Mouse (Mus musculus) lung, embryonic 14.5 days (tissue): ENCODE measurements at regions not wholly inside any gene's neighbourhood (a gene's known extent, or its start where the extent isn't known, plus 50 kb on each side); places are given as distances from the start of the nearest gene placed in this dataset.

Experiments used
- ATAC-seq: fragments of 200-750 bp; cut with Nextera tagmentation; 2 replicates; pipeline ENCODE4 v1.8.0; 2017; ENCODE audit warnings: mild to moderate bottlenecking, moderate TSS enrichment, moderate library complexity; ENCODE audit not compliant: insufficient read depth
- DNase-seq: peaks from one replicate; pipeline ENCODE4 v3.0.0-alpha.2; 2015
- H3K27ac ChIP-seq: fragments of 300-500 bp; sonication (generic); 2 replicates; pipeline ENCODE4 v1.5.1; 2014; ENCODE audit warnings: low read depth, mild to moderate bottlenecking, moderate library complexity
- H3K27me3 ChIP-seq: fragments of 300-500 bp; sonication (generic); 2 replicates; pipeline ENCODE4 v1.6.1; 2014; ENCODE audit warnings: low read length, control low read depth; ENCODE audit not compliant: insufficient read depth
- H3K36me3 ChIP-seq: fragments of 300-500 bp; sonication (generic); 2 replicates; pipeline ENCODE4 v1.6.1; 2014; ENCODE audit warnings: control low read depth; ENCODE audit not compliant: insufficient read depth
- H3K4me1 ChIP-seq: fragments of 300-500 bp; sonication (generic); 2 replicates; pipeline ENCODE4 v1.6.1; 2014; ENCODE audit warnings: antibody characterized with exemption, control low read depth; ENCODE audit not compliant: insufficient read depth
- H3K4me2 ChIP-seq: fragments of 300-500 bp; sonication (generic); 2 replicates; pipeline ENCODE4 v1.6.1; 2014; ENCODE audit warnings: mild to moderate bottlenecking
- H3K4me3 ChIP-seq: fragments of 300-500 bp; sonication (generic); 2 replicates; pipeline ENCODE4 v1.5.1; 2014; ENCODE audit warnings: low read depth, low read length
- H3K9ac ChIP-seq: fragments of 300-500 bp; sonication (generic); 2 replicates; pipeline ENCODE4 v1.6.1; 2014
- H3K9me3 ChIP-seq: fragments of 300-500 bp; sonication (generic); 2 replicates; pipeline ENCODE4 v1.6.1; 2016; ENCODE audit warnings: low read depth, low read length, control low read depth
- CTCF ChIP-seq: IDR thresholded peaks from 2 replicates; pipeline ENCODE4 v1.5.1; 2016; ENCODE audit warnings: antibody characterized with exemption, low read depth
- WGBS: fragments of 180-500 bp; shearing (Covaris S2); extraction: QIAGEN DNeasy Blood & Tissue Kit; methylation state at CpG from one replicate; pipeline ENCODE4 v1.1.7; 2014; 5-methylcytosine and 5-hydroxymethylcytosine counted together

GRCm38 (mm10) chr11:63791004-63791862 lies 130.9 kb downstream of the Hs3st3b1 start:
- Histone ChIP-seq H3K36me3 (no peaks in the 10 kb centered on the region), H3K9me3 (no peaks in the 10 kb centered on the region), H3K4me3 (no peak overlapping the region), H3K27me3 (no peaks in the 10 kb centered on the region), H3K9ac (no peak overlapping the region), H3K4me2 (no peak overlapping the region), H3K27ac (no peak overlapping the region), H3K4me1 (no peaks in the 10 kb centered on the region)
- ATAC-seq (no peak), DNase-seq (no peak)
- no peak for TF ChIP-seq CTCF
- 37% methylated on average over 13 of the region's 13 CpGs for WGBS

- H3K4me3 ChIP-seq, result no peak overlapping the region
- WGBS, result 81% methylated on average over 8 of the region's 8 CpGs
- H3K27ac ChIP-seq, result no peak overlapping the region
- no peak overlapping the region for H3K4me2 ChIP-seq
- H3K9me3 ChIP-seq, result no peaks in the 10 kb centered on the region
- no peaks in the 10 kb centered on the region for H3K36me3 ChIP-seq
- no peaks in the 10 kb centered on the region for H3K27me3 ChIP-seq
- 0 out of 2 replicates have a peak, but pooled peaks have one; percentile 13 for TF ChIP-seq CTCF
- H3K4me1 ChIP-seq, result no peaks in the 10 kb centered on the region
- H3K9ac ChIP-seq, result no peak overlapping the region
- ATAC-seq, result no peak
- no peak for DNase-seq
Observed at GRCm38 (mm10) chr11:63793732-63794503, 128.2 kb downstream of the Hs3st3b1 start.

DNA sequence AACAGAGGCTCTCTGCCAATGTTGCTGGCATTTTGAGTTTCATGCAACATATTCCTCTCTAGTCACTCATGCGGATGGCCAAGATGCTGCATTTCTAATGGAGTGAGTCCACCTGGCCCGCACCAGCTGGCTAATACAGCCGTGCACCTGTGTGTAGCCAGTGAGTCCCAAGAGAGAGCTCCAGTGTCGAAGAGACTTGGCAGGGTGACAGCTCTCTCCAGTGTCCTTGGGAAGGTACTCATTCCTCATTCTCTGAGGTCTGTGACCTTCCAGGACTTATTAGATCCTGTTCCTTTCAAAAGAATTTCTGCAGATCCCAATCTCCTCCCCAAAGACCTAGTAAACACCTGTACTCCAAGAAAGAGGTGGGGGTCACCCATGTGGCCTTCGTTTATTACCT lies 109.9 kb downstream of the Hs3st3b1 start:
- TF ChIP-seq CTCF, result no peak
- no peak for DNase-seq
- H3K27ac ChIP-seq, result no peak overlapping the region
- no peak overlapping the region for H3K9ac ChIP-seq
- no peaks in the 10 kb centered on the region for H3K27me3 ChIP-seq
- H3K4me2 ChIP-seq, result no peak overlapping the region
- 85% methylated on average over 5 of the region's 5 CpGs for WGBS
- H3K9me3 ChIP-seq, result no peaks in the 10 kb centered on the region
- no peak overlapping the region for H3K4me3 ChIP-seq
- no peak for ATAC-seq
- no peaks in the 10 kb centered on the region for H3K36me3 ChIP-seq
- H3K4me1 ChIP-seq, result no peaks in the 10 kb centered on the region

DNA sequence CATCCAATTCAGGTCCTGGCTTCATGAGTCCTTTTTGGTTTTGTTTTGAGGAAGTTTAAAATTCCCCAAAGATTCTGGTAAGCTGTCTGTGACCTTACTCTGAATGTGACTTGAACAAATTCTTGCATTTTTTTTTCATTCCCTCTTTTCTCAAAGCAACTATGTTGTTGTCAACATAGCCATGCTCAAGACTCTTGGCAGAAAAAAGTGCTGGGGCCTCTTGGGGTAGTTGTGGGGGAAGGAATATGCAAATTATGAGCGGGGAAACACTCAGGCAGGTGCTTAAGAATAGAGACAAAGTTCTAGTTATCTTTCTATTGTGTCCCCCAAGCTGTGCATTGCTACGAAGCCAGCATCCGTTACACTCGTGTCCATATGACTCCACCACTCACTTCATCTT lies 99.2 kb downstream of the Hs3st3b1 start:
- 76% methylated on average over 4 of the region's 4 CpGs for WGBS
- ATAC-seq (no peak), DNase-seq (no peak)
- no peak overlapping the region for H3K9ac ChIP-seq
- H3K36me3 ChIP-seq, result no peaks in the 10 kb centered on the region
- H3K4me3 ChIP-seq, result no peak overlapping the region
- no peaks in the 10 kb centered on the region for H3K9me3 ChIP-seq
- no peak overlapping the region for H3K4me2 ChIP-seq
- H3K4me1 ChIP-seq, result no peaks in the 10 kb centered on the region
- TF ChIP-seq CTCF, result no peak
- H3K27me3 ChIP-seq, result no peaks in the 10 kb centered on the region
- no peak overlapping the region for H3K27ac ChIP-seq

- Histone ChIP-seq H3K9me3 (no peaks in the 10 kb centered on the region), H3K36me3 (no peaks in the 10 kb centered on the region), H3K4me3 (no peak overlapping the region), H3K4me1 (no peaks in the 10 kb centered on the region), H3K27me3 (no peaks in the 10 kb centered on the region), H3K9ac (no peak overlapping the region), H3K27ac (no peak overlapping the region), H3K4me2 (no peak overlapping the region)
- DNase-seq (no peak), ATAC-seq (no peak)
- no peak for TF ChIP-seq CTCF
- 84% methylated on average over 6 of the region's 6 CpGs for WGBS
Observed at GRCm38 (mm10) chr11:63827271-63827762, 94.8 kb downstream of the Hs3st3b1 start.

- DNase-seq (no peak), ATAC-seq (no peak)
- Histone ChIP-seq H3K4me2 (no peak overlapping the region), H3K9ac (no peak overlapping the region), H3K4me1 (no peaks in the 10 kb centered on the region), H3K9me3 (no peaks in the 10 kb centered on the region), H3K4me3 (no peak overlapping the region), H3K27ac (no peak overlapping the region), H3K36me3 (no peaks in the 10 kb centered on the region), H3K27me3 (no peaks in the 10 kb centered on the region; the same call in 1 of the 2 replicates)
- no peak for TF ChIP-seq CTCF
- WGBS, result 84% methylated on average over 3 of the region's 3 CpGs
Observed at GRCm38 (mm10) chr11:63833480-63833879, 88.6 kb downstream of the Hs3st3b1 start.

DNA sequence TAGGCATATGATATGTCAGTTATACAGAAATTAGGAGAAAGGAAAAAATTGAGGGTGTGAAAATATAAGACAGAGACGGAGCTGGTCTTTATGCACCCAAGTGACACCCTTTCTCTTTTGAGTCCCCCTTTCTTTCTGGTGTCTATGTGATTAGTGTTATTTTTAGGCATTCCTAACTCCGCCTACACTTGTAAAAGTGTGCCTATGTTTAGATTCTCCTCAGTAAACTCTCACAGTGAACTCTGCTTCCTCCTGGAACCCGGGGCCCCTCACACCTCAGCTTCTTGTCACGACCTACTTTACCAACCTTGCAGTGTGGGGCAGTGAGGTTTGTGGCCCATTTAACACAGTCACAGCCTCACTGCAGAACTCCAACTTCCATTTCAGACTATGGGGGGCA lies 88.0 kb downstream of the Hs3st3b1 start:
- no peaks in the 10 kb centered on the region; the same call in 1 of the 2 replicates for H3K27me3 ChIP-seq
- no peak for DNase-seq
- ATAC-seq, result no peak
- TF ChIP-seq CTCF, result no peak
- no peaks in the 10 kb centered on the region for H3K9me3 ChIP-seq
- no peaks in the 10 kb centered on the region for H3K36me3 ChIP-seq
- H3K9ac ChIP-seq, result no peak overlapping the region
- no peak overlapping the region for H3K27ac ChIP-seq
- no peak overlapping the region for H3K4me2 ChIP-seq
- 36% methylated on average over 4 of the region's 4 CpGs for WGBS
- H3K4me3 ChIP-seq, result no peak overlapping the region
- H3K4me1 ChIP-seq, result no peaks in the 10 kb centered on the region
